Mouse (Mus musculus) yolk sac, embryonic 10.5 days (tissue): ENCODE data around the gene Plcb3.

ENCODE experiments used
- DNase-seq: peaks from one replicate; pipeline ENCODE4 v3.0.0-alpha.2; 2017; ENCODE audit warnings: low spot score

Plcb3 gene

DNA sequence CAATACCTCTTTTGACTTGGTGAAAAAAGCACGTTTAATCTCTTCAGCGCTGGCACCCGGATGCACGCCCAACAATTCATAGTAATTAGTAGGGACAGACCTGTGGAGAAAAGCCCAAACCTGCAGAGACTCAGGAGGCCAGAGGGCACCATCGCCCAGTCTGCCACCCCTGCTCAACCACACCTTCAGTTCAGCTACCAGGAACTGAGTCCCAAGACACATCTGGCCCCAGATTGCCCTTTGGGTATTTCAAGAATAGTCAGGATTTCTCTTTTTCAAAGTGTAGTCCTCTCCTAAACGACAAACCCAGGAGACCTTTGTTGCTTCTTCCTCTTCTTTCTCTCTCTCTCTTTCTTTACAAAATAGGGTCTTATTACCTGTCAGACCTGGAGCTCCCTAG is 14.4 kb upstream of the Plcb3 start:
- DNase-seq = no peak

DNA sequence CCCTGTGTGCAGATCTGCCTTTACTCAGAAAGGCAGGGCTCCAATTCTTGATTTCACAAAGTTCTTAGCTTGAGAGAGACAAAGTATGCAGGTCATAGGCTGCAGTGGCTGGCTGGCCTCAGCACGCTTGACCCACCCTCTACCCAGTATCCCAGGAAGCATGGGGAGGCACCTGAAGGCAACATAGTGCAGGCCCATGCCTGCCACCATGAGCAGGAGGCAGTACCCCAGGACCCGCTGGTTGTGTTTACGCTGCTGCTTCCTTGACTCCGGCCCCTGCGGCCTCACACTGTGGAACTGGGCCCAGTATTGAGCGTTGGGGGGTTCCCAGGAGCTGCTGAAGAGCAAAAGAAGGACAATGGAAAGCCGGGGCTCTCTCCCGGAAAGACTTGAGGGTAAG is 13.0 kb upstream of the Plcb3 start:
- no peak for DNase-seq

DNA sequence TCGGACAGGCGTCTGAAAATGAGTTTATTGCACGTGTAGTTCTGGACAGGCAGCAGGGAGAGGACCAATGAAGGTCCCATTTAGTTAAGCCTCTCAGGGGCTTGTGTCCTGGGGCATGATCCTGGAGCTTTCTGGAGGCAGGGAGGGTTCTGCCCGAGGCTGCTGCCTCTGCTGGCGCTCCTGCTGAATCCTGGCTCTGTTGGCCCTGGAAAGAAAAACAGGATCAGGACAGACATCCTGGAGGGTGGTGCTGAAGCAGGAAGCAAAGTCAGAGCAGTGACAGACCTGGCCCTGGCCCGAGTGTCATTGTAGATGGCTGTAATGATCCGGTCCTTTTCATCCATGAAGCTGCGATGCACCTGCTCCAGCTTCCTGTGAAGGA is 11.6 kb upstream of the Plcb3 start:
- no peak for DNase-seq

DNA sequence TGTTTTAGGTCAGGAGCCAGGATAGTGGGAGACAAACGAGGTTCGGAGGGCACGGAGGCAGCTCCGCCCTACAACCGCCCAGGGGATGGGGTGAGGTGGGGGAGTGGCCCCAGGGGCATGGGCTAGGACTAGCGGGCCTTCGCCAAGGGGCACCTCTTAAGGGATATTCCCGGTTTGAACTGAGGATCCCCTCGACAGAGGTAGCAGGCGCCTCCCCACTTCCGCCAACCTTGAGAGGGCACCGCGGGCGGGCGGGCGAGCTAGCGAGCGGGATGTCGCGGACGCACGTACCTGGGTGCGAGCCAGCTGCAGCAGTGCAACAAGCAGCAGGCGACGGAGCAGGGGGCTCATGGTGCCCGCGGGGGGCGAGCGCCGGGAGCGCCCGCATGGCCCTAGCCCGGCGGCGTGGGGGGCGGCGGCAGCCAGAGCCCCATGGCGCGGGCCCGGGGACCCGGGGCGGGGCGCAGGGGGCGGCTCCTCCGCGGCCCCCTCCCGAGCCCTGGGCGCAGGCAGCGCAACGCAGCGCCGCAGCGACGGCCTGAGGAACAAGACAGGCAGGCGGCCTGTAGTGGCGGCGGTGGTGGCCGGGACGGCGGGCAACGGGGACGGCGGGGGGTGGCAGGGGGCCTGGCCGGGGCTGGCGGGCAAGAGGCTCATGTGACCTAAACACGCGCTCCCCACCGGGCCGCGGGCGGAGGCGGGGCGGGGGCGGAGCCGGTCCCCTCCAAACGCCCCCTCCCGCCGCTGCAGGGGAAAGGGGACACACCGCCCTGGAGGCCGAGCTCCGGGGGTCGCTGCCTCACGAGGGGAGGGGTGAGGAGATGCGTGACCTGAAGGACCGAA is 11.0 kb upstream of the Plcb3 start, which contains the start of gene Vegfb:
Gene Vegfb, minus strand, starts transcription at position 591 of the 843 bp plus-strand sequence.
- DNase-seq = peak; percentile 83

DNA sequence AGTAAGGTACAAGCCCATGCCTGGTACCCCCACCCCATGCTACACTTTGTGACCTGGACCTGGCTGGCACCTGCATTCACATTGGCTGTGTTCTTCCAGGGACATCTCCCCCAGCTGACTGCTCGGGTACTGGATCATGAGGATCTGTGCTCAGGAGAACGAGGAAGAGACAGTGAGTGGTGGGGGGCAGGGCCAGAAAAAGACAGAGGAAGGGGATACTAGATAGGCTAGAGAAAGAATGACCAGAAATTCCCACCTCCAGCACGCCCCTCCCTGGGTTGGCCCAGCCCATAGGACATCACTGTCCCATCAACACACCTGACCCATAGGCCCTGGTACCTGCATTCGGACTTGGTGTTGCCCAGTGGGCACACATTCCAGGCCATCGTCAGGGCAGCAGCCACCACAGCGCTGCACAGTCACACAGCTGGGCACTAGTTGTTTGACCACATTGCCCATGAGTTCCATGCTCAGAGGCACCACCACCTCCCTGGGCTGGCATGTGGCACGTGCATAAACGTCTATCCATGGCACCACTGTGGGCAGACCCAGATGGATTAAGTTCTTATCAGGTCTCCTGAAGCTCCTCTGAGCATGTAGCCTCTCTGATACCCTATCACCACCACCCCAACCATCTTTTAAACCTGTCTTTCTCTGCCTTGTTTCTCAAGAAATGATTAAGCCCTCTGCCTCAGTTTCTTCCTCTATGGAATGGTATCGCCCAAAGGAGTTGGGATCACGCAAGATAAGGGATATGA is 9.9 kb upstream of the Plcb3 start:
- DNase-seq = no peak

DNA sequence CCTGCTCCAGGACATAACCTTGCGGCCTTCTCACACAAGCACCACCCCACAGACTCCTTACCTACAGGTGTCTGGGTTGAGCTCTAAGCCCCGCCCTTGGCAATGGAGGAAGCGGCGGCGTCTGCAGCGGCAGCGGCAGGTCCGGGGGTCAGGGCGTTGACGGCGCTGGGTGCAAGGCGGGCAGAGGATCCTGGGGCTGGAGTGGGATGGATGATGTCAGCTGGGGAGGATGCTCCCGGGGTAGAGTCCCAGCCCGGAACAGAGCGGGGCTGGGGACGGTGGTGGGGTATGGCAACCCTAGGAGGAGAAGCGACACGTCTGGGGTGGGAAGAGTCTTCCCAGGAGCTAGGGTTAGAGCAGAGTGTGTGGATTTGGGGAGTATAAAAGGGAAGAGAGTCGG is 9.0 kb upstream of the Plcb3 start:
- no peak for DNase-seq

DNA sequence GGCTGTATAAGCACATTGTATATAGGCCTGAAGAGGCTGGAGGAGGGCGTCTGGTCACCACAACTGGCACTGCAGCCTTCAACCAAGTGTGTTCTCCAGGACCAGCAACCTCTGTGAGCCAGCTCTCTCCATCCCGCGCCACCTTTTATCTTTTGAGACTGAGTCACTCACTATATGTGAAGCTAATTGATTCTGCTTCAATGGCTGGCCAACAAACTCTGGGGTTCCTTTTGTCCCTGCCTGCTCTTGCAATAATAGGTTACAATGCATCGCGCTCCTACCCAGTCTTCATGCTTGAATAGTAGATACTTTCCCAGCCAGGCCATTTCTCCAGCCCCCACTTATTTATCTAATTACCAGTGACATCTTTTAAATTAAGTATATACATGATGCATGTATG is 7.4 kb upstream of the Plcb3 start:
- DNase-seq = no peak

DNA sequence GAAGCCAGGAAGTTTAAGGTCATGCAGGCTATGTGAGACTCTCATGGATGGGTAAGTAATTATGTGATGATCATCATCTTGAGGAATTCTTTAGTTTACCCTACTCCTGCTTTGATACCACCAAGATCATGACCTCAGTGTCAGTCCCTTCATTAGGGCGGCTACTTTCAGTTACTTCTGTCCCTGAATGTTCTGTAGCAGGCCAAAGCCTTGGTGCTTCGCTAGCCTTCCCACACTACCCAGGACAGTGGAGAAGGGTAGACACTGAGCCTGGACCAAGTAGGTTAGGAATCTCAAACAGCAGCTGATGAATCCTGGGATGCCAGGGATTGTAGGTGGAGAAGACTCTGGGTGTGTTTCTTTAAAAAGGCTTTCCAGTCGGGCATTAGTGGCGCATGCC is 5.2 kb upstream of the Plcb3 start:
- DNase-seq = no peak

DNA sequence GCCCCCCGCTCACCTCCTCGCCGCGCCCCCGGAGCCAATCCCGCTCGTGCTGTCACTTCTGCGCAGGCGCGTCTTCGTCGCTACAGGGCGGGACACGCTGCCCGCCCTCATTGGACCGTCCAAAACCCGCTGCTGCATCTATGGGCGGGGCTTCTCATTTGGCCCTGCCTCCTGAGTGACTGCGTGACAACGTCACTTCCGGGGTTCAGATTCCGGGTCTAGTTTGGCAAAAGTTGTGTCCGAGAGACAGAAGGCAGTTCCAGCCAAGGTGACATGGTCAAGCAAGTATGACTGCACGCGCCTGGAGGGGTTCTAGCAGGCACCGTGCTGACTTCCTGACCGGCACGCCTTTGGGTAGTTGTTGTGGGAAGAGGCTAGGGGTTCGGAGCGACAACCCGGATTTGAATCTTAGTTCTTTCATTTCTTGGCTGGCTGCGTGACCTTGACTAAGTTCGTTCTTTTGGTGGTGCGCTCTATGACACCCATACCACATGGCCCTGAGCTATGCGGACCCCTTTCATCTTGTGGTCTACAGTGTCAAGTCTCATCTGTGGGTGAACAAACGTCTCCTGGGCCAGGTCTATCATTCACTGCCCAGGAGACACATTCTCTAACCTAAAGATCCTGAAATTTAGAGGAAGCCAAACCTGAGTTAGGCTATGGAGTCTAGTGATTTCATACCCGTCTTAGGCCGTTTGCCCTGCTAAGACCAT is 4.3 kb upstream of the Plcb3 start, which contains the start of gene Fkbp2:
Gene Fkbp2, minus strand, starts transcription at position 121 of the 713 bp plus-strand sequence.
- DNase-seq = peak; percentile 99

DNA sequence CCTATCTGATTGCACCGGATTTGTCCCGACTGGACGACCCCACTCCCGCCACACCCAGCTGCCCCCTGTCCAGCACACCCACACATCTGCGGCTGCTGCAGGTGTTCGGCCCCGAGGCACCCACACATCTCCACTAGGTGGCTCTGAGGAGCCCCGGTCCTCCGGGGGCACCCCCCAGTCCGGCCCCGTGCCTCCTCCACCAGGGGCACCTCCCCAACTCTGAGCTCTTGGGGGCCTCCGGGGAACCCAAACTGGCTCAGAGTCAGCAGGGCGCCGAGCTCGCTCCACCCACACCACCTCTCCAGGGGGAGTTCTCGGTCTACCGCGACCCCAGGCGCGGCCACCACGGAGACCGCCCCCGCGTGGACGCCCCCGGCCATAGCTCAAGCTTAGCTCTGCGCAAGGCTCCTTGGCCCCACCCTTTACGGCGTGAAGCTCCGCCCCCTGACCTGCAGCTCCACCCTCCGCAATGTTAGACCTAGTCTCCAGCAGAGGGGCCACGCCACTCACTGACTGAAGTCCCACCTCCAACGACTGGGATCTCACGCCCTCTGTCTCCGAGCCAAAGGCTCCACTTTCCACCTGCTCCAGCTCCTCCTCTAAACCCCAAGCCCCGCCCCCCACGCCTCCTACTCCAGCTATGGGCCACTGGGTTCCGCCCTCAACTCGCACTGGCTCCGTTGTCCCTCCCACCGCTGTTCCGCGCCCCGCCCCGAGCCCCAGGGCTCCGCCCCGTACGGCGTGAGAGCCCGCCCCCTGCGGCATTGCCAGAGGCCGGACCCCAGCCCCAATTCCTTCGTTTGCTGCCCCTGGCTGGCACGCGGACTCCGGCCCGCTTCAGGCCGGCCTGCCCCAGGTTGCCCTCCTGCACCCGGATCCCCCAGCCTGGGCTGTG is 3.5 kb upstream of the Plcb3 start:
- peak; percentile 100 for DNase-seq

DNA sequence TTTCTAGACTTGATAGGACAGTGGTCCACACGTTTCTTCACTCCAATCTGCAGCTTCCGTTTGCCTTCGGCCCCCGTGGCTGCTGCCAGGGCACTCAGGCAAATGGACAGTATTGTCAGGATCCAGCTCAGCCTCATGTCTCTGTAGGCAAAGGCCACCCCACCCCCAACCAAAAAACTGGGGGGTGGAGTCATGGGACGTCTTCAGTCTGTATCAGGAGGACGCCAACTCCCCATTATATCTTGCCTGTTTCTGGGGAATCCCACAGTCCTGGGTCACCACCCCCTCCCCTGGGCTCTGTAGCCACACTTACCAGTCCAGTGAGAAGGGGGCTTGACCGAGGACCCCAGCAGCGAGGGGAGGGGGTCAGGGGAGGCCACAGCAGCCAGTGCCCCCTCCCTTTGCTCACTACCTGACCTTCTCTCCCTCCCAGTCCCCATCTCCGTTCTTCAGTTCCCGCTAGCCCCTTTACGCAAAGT is 2.8 kb upstream of the Plcb3 start:
- DNase-seq = peak; percentile 70

DNA sequence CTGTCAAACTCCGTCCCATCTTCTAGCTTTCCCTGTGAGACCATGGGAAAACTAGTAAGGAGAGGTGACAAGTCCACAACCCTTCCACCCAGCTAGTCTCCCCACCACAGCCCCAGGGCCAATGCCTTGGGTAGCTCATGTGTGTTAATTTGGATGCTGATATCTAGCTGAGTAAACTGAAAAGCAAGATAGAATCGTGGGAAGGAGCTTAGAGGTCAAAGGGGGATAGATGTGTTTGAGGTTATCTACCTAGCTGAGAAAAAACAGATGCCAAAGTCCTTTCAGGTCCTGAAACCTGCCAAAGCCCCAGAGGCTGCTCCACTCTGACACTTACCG is 2.3 kb upstream of the Plcb3 start:
- DNase-seq = no peak

DNA sequence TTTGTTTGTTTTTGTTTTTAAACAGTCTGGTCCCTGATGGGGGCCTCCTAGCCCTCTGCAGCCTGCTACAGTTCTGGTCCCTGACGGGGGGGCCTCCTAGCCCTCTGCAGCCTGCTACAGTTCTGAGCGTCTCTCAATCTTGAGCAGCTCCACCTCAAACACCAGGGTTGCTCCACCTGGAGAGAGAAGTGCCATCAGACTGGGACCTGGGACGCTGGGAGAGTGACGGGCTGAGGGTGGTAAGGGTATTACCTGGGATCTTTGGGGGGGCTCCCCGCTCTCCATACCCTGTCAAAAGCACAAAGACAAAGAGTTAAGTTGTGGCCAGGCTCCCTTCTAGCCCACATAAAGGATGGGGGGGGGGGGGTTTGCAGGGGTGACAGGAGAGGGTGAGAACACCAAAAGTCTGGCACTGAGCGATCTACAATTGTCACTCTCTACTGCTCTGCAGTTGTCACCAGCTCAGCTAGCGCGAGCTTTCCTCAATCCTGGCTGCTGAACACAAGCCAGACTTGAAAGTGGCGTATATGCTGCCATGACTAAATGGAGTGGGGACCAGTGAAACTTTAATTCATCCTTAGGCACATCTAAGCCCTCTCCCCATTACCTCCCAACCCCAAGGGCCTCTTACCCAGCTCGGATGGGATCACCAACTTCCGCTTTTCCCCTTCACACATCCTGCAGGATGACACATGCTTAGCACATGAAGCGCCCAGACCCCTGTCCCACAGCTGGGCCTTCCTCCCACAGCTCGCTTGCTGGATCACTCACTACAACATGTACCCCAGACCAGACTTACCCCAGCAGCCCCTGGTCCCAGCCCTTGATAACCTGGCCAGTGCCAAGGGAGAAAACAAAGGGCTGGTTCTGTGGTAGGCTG is 1.7 kb upstream of the Plcb3 start:
- DNase-seq = no peak

DNA sequence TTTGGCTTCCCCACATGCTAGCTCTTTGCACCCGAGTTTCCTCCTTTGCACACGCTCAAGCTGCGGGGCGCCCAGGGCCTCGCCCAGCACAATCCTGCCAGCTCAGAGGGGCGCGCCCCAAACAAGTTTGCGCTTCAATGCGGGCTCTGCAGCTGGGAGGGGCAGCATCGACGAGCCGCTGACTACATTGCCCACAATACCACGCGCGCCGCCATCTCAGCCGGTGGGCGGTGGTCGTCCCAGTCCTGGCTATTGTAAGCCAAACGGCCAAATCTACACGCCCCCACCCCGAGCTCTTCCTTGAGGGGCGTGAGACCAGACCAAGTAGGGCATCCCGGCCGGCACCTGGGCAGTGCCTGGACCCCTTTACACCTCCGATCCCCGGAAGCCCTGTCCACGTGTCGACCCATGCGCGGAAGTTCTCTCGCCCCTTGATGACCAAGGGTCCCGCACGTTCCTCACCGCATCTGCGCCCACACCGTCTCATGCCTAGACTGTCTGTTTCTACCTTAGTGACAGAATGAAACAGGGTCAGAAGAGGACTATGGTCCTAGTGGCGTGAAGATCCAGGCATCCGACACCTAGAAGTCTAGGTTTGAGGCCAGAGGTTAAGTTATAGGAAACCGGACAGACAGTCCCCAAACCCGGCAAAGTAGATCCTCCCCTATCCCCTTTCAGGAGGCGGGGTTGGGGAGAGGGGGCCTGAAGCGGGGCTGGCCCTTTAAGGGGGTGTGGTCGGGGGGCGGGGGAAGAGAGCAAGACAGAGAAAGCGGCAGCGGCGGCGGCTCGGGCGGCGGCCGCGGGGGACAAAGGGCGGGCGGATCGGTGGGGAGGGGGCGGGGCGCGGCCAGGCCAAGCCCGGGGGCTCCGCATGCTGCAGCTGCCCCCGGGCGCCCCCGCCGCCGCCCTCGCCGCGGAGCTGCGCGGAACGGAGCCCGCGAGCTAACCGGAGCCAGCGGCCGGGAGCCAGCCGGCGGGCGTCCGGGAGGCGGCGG is 1.8 kb downstream of the Plcb3 start, which contains the start of gene Ppp1r14b:
Gene Ppp1r14b, plus strand, starts transcription at position 758 of the 995 bp plus-strand sequence.
- peak; percentile 94 for DNase-seq

DNA sequence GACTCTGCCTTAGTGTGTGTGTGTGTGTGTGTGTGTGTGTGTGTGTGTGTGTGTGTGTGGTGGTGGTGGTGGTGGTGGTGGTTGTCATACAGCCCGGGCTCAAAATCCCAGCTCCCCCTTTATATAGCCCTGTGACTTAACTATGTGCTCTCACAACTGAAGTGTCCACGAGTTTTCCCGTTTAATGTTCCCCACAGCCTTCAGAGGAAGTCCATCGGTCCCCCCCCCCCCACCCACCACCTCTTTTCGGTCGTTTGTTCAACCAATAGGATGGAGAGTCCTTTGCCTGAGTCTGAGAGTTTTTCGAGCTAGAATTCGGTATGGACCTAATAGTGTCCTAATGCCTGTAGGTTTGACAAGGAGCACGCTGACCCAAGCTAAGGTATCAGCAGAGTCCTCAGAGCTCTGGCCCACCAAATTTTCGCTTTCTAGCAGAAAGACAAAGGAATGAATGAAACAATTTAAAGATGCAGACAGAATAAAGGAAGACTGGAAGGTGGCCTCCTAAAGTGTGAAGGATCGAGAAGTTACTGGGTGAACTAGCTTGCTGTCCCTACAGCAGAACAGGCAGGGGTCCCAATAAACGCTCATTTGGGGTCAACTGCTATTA is 2.6 kb downstream of the Plcb3 start:
- DNase-seq = no peak

DNA sequence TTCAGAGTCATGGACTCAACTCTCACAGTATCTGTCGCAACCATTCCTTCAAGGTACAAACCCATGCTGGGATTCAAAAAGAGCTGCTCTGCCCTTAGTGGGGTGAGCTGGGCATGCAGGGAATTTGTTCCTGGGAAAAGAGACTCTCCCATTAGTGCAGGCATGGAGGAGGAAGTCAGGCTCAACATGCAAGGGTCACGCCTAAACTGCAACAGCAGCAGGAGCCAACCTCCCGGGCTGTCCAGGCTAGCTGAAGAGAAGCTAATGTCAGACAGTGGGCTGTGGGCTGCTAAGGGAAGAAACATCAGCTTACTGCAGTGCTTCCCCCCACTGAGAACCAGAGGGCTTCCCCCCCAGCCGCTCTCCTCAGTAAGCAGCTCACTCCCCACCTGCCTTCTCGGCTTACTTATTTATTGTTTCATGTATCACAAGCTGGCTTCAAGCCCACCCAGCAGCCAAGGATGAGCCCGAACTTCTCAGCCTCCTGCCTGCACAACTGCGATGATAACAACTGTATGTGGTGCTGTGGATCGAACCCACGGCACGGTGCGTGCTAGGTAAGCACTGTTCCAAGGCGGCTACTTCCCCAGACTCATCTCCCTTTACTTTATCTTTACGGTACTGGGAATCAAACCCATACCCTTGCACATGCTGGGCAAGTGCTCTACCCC is 3.9 kb downstream of the Plcb3 start:
- no peak for DNase-seq

DNA sequence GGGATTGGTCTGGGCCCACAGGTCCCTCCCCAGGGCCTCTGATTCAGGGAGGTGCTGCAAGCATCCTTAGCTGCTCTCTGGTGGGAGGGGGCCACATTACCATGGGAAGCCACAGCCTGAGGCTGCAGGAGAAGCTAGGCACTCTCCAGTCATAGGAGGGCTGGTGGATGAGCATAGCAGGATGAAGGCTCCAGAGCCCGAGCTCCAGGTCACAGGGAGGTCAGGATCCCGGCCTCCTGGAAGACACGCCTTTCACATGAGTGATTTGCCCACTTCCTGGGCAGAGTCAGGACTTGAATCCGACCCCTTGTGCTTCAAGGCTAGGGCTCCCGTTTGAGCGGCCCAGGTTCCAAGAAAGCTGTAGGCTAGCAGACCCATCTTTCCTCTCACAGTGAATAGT is 4.6 kb downstream of the Plcb3 start:
- DNase-seq = no peak

DNA sequence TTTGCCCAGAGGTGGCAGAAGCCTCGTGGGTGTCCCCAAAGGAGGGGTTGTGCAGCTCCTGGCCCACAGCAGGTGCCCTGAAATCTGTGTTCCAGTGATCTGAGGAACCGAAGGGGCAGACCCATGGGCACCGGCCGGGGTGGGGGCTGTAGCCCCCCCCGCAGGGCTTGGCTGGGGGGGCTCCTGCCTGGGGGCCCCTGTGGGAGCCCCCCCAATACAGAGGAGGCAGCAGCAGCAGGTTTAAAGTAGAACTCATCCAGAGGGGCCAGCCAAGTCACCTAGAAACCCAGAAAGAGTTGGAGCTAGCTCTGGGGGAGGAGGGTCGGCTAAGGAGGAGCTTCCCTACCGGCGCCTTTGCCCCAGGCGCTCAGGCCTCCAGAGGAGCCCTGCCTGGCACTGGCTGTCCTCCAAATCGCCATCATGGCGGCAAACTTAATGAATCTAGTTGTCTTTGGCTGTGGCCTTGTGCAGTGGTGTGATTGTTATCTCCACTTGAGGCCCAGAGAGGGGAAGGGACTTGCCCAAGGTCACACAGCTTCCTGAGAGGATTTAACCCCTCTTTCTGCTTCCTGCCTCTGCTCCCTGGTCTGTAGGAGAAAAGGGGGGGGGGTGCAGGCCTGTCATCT is 5.7 kb downstream of the Plcb3 start:
- DNase-seq = no peak
